Mouse (Mus musculus): Measurements from ENCODE around the gene Cbx5.
"Not testable (repeated sequence)": the region's sequence is repeated elsewhere in the genome, so short reads cannot be mapped to it uniquely, and the experiment has no call there.

The Cbx5 gene

DNA sequence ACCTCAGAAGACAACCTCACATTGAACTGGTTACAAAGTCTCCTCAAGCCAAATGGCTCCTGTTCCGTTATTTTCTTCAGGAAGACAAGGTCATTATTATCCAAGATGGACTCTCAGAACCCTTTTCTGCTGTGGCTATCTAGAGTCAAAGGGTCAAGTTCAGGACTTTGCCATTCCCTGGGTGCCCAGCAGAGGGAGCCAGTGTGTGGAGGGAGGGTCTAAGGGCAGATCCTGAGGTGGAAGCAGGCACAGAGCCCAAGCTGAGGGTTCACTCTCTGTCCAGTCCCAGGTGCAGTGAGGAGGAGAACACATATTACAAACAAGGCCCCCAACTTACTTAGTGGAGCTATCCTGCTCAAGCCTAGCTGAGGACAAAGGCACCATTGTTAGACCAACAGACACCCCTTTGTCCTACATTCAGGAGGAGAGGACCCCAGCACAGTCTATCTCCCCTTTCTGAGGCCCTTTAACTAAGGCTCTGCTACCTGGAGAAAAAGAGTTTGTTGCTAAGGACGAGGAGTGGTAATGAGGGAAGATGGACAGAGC lies 10.7 kb upstream of the Cbx5 start:
- no peak for DNase-seq (ENCODE audit: low read depth, low spot score)

DNA sequence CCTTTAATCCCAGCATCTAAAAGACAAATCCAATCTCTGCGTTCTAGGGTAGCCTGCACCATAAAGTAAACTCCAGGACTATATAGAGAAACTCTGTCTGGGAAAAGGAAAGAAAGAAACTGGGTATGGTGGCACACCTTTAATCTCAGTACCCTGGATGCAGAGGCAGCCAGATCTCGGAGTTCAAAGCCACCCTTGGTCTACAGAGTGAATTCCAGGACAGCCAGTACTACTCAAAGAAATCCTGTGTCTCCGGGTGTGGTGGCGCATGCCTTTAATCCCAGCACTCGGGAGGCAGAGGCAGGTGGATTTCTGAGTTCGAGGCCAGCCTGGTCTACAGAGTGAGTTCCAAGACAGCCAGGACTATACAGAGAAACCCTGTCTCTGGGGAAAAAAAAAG lies 9.9 kb upstream of the Cbx5 start:
- not testable (repeated sequence) for DNase-seq (ENCODE audit: low read depth, low spot score)

DNA sequence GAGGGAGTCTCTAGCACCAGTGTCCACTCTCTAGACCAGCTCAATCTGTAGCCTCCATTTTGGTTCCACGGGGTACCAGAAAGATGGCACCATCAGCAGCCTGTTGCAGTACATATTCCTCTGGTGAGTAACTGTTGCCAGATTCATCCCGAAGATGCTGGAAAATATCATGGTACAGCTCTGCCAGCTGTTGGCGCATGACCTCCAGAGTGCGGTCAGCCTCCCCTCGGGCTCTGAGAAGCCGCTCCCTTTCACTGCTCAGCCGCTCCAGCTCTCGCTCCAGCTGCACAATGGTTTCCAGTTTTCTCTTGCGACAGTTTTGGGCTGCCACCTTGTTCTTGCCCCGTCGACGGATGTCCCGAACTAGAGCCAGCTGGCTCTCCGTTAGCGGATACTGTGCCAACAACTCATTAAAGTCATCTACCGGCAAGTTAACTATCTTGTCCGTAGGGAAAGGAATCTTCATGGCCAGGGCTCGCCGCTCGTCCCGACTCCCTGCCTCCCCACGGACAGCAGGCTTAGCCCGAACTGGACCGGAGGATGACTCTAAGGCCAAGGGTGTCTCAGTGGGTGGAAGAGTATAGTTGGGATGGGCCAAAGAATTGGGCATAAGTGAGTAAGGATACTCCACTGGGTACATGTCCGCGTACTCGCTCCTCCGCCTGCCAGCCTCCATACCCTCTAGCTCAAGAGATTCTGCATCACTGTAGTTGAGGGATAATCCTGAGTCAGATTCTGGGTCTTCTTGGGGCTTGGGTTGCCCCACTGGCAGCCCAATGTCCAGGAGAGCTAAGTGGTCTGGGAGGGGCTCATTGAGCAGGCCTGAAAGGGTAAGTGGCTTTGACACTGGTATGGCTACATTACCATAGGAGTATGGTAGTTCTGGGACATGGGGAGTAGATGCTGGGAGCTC lies 9.0 kb upstream of the Cbx5 start:
- DNase-seq (ENCODE audit: low read depth, low spot score), result no peak

DNA sequence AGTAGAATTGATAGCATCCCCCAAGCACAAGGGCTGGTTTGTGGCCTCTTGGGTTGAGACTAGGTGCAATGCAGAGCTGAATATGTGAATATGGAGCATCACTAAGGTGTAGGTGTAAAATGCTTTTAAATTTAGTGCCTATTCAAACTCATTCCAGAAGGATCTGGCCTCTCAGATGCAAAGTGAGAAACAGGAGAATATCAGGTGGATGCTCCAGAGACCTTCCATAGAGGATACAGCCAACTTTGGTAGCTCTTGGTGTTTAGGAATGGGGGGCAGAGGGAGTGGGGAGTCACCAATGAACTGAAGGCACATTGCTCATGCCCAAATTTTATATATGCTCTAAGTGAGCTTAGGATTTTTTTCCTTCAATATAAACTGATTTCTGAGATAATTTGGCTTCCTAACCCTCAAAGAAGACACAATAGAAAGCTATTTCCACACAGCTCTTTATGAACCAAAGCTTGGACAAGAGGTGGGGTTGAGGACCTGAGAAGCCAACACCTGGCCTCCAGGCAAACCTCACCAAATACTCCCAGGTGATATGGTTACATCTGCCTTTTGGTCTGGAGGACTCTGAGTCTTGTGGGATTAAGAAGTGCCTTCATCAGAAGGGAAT lies 8.3 kb upstream of the Cbx5 start:
- DNase-seq (ENCODE audit: low read depth, low spot score), result no peak

DNA sequence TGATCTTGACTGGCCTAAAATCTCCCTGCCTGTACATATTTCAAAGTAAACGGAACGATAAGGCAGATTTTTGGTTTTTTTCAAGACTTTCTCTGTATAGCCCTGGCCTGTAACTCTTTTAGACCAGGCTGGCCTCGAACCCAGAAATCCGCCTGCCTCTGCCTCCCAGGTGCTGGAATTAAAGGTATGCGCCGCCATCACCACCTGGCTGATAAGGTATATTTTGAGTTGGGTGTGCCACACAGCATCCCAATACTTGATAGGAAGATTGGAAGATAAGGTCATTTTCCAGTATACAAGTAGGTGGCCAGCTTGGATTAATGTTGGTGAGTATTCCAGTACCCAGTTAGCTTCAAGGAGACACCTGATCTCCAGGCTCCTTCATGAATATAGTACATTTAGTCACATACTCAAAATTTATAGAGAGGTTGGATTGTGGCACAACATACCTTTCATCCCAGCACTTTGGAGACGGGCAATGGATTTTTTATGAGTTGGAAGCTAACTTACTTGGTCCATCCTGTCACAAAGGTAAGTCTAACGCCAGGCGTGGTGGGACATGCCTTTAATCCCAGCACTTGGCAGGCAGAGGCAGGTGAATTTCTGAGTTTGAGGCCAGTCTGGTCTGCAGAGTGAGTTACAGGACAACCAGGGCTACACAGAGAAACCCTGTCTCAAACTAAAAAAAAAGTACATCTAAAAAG lies 7.6 kb upstream of the Cbx5 start:
- DNase-seq (ENCODE audit: low read depth, low spot score), result no peak

DNA sequence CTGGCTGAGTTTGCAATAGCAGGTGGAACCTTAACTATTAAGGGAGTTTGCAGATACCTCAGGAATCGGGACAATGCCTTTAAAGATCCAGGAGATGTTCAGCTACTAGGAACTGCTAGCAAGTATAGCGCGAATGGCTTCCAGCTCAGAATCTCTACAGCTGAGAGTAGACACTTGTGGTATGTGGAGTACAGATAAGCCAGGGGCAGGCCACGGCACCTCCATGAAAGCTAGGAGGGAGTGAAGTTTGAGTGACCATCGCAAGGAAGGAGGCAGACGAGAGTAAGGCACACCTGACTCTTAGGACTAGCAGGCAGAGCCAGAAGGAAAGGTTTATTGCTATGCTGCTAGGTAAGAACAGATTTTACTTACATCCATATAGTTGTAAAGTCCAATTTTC lies 6.0 kb upstream of the Cbx5 start:
- no peak for DNase-seq (ENCODE audit: low read depth, low spot score)

DNA sequence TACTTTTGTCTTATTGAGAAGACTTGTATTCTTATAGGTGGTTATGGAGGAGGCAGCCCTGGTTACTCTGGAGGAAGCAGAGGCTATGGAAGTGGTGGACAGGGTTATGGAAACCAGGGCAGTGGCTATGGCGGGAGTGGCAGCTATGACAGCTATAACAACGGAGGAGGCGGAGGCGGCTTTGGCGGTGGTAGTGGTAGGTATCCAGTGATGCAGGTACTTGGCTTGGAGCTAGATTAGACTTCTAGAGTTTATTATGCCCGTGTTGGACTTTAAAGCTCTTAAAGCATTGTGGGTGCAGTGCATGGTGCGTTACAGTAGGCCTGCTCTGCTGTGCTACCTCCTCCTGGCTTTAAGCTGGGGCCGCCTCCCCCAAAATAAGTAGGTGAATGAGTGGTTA lies 3.3 kb upstream of the Cbx5 start:
- DNase-seq (ENCODE audit: low read depth, low spot score), result no peak

DNA sequence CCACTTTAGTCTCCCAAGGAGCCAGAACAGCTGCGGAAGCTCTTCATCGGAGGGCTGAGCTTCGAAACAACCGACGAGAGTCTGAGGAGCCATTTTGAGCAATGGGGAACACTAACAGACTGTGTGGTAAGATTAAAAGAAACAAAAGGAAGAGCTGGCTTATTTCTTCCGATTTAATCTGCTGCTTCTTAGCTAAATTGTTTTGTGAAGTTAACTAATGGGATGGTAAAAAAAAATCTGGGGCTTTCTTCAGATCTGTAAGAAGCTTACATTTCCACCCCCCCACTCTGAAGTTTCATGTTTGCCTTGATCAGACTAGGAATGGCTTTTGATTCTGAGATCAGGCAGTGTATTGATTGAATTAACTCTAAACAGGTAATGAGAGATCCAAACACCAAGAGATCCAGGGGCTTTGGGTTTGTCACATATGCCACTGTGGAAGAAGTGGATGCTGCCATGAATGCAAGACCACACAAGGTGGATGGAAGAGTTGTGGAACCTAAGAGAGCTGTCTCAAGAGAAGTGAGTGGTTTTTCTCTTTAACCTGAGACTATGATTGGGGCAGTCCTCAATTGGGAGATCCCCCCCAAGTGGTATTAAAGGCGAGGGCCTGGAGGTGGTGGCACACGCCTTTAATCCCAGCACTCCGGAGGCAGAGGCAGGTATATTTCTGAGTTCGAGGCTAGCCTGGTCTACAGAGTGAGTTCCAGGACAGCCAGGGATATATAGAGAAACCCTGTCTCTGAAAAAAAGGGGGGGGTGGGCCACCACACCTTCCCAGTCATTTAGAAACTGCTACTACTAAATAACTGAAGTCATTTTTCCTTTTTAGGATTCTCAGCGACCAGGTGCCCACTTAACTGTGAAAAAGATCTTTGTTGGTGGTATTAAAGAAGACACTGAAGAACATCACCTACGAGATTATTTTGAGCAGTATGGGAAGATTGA lies 1.7 kb upstream of the Cbx5 start:
- DNase-seq (ENCODE audit: low read depth, low spot score), result not testable (repeated sequence)

DNA sequence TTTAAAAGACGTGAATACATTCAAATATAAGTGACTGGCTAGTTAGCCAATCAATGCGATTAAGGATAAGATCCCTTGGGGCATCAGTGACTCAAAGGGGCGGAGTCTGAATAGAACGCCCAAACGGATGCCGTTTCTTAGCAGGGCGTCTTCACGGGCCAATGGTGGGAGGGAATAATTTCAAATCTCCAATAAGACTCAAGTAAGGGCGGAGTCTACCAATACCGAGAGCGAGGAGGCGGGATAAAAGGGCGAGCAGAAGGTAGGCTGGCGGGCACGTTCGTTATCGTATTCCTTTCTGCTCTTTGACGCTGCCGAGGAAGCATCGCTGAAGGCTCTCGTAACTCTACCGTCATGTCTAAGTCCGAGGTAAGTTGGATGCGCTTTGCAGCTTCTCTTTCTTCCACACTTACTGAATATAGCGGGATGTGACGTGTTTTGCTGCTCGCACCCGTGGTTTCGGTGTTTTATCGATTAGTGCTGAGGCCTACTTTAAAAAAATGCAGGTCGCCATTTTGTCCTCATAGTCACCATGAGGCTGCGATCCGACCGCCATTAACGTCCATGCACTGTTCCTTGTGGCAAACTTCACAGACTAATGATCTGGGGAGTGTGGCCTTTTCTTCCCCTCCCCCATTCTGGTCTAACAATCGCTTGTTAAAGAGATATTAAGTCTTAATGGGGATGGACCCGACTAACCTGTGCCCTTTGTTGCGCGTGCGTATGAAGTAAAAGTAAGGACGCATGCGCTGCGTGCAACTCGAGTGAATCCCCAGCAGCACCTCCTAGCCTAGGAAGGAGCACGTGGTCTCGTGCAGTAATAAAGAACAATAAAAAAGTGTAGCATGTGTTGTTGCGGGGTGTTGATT lies 778 bp upstream of the Cbx5 start, which contains the start of gene Hnrnpa1:
Gene Hnrnpa1 (plus strand): TSS at position 273 of the 869 bp plus-strand sequence.
- DNase-seq (ENCODE audit: low read depth, low spot score), result peak; percentile 99

DNA sequence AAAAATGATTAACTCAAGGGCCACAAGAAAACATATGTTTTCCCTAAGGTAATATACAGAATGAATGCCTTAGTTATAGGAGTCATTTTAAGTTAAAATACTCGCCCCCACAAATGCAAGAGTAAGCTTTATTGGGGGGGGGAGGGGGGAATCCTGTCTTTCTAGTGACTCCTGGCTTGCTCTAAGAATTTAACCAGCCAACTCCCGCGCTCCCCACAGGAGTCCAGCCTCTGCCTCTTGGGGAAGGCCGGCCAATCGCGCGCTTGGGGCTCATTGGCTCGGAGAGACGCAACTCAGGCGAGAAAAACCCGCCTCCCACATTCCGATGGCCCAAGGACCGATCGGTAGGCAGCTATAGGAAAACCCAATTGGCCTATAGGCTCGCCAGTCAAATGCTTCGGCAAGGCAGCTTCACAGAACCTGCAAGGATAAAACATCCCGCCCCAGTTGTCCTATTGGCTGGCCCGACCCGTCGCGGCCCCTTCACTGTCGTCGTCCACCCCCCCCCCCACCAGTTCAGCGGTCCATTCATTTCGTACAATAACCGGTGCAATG lies 409 bp downstream of the Cbx5 start:
- peak; percentile 93 for DNase-seq (ENCODE audit: low read depth, low spot score)

DNA sequence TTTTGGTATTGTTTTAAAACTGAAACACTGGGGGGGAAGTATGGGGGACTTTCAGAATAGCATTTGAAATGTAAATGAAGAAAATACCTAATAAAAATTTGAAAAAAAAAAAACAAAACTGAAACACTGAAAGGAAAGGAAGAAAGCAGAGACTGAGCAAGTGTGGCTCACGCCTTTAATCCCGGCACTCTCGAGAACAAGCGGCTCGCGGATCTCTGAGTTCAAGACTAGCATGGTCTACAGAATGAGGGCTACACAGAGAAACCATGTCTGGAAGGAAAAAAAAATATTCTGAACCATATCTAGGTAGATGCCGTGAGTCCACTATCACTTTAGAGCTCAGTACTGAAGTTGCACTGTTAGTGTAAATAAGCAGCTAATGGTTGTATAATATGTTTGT lies 2.3 kb downstream of the Cbx5 start:
- DNase-seq (ENCODE audit: low read depth, low spot score), result no peak

DNA sequence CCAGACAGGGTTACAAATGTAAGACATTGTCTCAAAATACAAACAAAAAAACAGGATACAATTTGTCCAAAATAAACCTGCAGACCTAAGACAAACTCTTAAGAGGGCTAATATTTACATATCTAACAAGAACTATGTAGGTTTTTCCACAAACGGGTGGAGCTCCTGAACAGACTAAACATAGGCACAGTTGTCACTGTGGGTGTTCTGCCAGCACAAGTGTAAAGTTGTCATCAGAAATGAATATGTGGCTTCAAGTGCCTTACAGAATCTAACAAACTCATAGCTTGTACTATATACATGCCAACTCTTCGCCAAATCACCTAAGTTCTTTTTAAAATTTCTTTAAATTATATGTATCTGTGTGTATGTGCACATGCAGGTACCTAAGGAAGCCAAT lies 6.5 kb downstream of the Cbx5 start:
- DNase-seq (ENCODE audit: low read depth, low spot score), result no peak

DNA sequence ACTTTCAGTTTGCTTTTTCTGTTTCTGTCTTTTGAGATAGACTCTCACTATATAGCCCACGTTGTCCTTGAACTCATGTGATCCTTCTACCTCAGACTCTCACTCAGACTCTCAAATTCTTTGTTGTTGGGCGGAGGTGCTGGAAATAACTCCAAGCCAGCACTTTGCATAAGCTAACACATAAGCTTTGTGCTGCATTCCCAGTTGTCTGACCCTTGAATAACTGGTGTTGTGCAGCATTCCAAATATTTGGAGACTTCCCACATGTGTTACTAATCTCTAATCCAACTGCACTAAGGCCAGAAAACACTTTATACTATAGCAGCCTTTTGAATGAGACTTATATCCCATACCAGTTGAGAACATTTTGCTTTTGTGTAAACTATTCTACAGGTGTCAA lies 10.7 kb downstream of the Cbx5 start:
- DNase-seq (ENCODE audit: low read depth, low spot score), result no peak

DNA sequence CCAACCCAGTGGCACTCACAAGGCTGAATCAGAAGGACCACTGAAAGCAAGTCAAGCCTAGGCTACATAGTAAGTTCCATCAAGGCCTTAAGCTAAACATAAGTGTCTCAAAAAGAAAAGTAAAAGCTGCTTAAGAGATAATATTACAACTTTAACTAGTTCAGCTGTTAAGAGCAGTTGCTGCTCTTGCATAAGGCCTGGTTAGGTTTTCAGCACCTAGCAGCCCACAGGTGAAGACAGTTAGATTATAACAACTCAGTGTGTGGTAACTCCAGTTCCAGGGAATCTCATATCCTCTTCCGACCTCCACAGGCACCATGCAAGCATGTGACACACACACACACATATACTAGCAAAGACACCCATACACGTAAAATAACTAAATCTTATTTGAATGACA lies 12.0 kb downstream of the Cbx5 start:
- DNase-seq (ENCODE audit: low read depth, low spot score), result no peak

DNA sequence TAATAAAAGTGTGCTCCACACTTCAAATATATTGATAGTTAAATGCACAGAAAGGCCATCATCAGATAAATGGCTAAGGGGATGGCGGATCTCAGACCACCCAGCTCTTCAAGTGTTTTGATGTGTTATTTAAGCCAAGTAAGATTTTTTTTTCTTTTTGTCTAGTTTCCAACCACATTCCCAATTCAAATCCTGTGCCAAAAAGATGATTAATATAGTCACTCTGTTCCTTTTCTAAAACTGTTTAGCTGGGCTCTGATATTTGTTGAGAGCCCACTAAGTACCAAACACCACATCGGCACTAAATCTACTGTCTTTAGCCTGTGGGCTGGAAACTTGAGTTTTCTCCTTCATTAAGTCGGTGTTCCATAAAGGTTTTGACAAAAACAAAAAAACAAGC lies 12.6 kb downstream of the Cbx5 start:
- DNase-seq (ENCODE audit: low read depth, low spot score), result no peak

DNA sequence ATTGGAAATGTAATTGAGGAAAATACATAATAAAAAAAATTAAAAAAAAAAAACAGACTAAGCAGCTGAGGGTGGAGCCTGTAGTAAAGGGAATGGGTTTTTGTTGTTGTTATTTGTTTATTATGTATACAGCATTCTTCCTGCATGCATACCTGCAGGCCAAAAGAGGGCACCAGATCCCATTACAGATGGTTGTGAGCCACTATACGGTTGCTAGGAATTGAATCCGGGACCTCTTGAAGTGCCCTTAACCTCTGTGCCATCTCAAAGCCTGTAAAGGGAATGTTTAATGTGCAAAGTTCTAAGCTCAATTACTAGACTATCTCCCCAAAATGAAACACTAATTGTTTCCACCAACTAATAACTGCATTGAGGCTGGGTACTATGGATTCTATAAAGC lies 15.5 kb downstream of the Cbx5 start:
- no peak for DNase-seq (ENCODE audit: low read depth, low spot score)

DNA sequence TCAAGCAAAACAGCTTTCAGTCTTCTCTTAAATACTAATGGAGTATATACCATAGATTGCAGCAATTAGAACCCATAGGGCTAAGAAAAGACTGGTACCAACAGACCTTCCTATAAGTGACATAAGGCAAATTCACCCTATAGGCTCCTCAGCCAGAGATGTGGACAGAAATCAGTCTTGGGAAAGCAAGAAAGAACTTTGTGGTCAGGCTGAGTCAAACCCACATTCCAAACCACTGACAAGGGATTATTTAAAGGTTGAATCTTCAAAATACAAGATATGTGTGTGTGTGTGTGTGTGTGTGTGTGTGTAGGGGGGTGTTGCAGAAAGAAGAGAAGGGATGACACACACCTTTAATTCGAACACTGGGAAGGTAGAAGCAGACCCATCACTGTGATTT lies 18.2 kb downstream of the Cbx5 start:
- no peak for DNase-seq (ENCODE audit: low read depth, low spot score)

DNA sequence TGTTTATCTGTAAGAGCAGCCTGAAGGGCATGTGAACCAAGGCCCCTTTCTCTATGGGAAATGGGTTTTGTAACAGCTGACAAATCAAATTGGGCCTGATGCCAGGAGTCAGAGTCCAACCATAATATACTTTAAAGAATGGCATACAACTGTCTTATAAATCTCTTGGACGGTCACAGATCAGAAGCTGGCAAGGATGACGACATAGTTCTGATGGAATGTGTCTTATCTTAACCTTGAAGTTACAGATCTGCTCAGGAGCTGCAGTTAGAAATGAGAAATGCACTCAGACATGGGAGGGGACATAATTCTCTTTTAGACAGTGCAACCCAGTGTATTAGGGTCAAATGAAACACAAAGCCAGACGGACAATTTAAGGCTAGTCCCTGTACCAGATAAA lies 18.8 kb downstream of the Cbx5 start:
- DNase-seq (ENCODE audit: low read depth, low spot score), result no peak

DNA sequence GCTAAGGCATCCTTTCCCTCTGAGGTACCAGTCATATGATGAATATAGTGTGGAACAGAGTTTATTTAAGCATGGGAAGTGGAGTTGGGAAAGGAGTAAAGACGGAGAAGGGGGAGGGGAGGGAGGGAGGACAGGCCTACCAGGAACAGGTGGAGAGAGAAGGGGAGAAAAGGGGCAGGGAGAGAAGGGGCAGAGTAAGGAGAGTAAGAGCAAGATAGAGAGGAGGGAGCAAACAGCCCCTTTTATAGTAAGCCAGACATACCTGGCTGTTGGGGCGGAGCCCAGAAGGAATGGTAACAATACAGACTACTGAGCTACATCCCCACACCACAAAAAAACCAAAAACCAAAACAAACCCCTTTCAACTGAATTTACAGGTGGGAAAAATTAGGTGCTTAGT lies 23.6 kb downstream of the Cbx5 start:
- no peak for DNase-seq (ENCODE audit: low read depth, low spot score)
